Mouse (Mus musculus): ENCODE data around the gene Nol4l.
"Not testable (repeated sequence)": the region's sequence is repeated elsewhere in the genome, so short reads cannot be mapped to it uniquely, and the experiment has no call there.

The Nol4l gene

GRCm38 (mm10) chr2:153512416-153513323 lies 17.1 kb downstream of the Nol4l start:
- in situ Hi-C loops (cut with MboI; ENCODE audit: low sequenced_read_pairs), result no loop called here

GRCm38 (mm10) chr2:153511562-153511961 lies 18.2 kb downstream of the Nol4l start:
- in situ Hi-C loops (cut with MboI; ENCODE audit: low sequenced_read_pairs), result no loop called here

- in situ Hi-C loops (cut with MboI; ENCODE audit: low sequenced_read_pairs), result no loop called here
These were observed 19.6 kb downstream of the Nol4l start for GRCm38 (mm10) chr2:153510136-153510535.

- in situ Hi-C loops (cut with MboI; ENCODE audit: low sequenced_read_pairs), result no loop called here
These were observed 20.4 kb downstream of the Nol4l start for GRCm38 (mm10) chr2:153509211-153510029.

- in situ Hi-C loops (cut with MboI; ENCODE audit: low sequenced_read_pairs), result no loop called here
These were observed 21.4 kb downstream of the Nol4l start for GRCm38 (mm10) chr2:153508405-153508804.

- in situ Hi-C loops (cut with MboI; ENCODE audit: low sequenced_read_pairs), result no loop called here
These were observed 21.8 kb downstream of the Nol4l start for GRCm38 (mm10) chr2:153507969-153508368.

- in situ Hi-C loops (cut with MboI; ENCODE audit: low sequenced_read_pairs), result no loop called here
These were observed 23.4 kb downstream of the Nol4l start for GRCm38 (mm10) chr2:153506385-153506784.

GRCm38 (mm10) chr2:153499154-153499553 lies 30.6 kb downstream of the Nol4l start:
- in situ Hi-C loops (cut with MboI; ENCODE audit: low sequenced_read_pairs), result no loop called here

GRCm38 (mm10) chr2:153496898-153497297 lies 32.9 kb downstream of the Nol4l start:
- in situ Hi-C loops (cut with MboI; ENCODE audit: low sequenced_read_pairs), result no loop called here

GRCm38 (mm10) chr2:153496301-153496700 lies 33.5 kb downstream of the Nol4l start:
- in situ Hi-C loops (cut with MboI; ENCODE audit: low sequenced_read_pairs), result no loop called here

GRCm38 (mm10) chr2:153495818-153496217 lies 34.0 kb downstream of the Nol4l start:
- in situ Hi-C loops (cut with MboI; ENCODE audit: low sequenced_read_pairs), result no loop called here

- in situ Hi-C loops (cut with MboI; ENCODE audit: low sequenced_read_pairs), result not testable (repeated sequence)
These were observed 34.4 kb downstream of the Nol4l start for GRCm38 (mm10) chr2:153495391-153495790.

- in situ Hi-C loops (cut with MboI; ENCODE audit: low sequenced_read_pairs), result no loop called here
These were observed 35.4 kb downstream of the Nol4l start for GRCm38 (mm10) chr2:153494293-153494811.

GRCm38 (mm10) chr2:153493781-153494292 lies 35.9 kb downstream of the Nol4l start:
- in situ Hi-C loops (cut with MboI; ENCODE audit: low sequenced_read_pairs), result no loop called here

- in situ Hi-C loops (cut with MboI; ENCODE audit: low sequenced_read_pairs), result no loop called here
These were observed 36.4 kb downstream of the Nol4l start for GRCm38 (mm10) chr2:153493393-153493731.

GRCm38 (mm10) chr2:153492573-153493392 lies 37.0 kb downstream of the Nol4l start, which contains the start of gene 4930404H24Rik:
TSS of gene 4930404H24Rik (plus strand) at chr2:153492790.
- in situ Hi-C loops (cut with MboI; ENCODE audit: low sequenced_read_pairs), result no loop called here

GRCm38 (mm10) chr2:153492179-153492517 lies 37.6 kb downstream of the Nol4l start:
- in situ Hi-C loops (cut with MboI; ENCODE audit: low sequenced_read_pairs), result no loop called here

- in situ Hi-C loops (cut with MboI; ENCODE audit: low sequenced_read_pairs), result no loop called here
These were observed 38.1 kb downstream of the Nol4l start for GRCm38 (mm10) chr2:153491512-153492178.

- in situ Hi-C loops (cut with MboI; ENCODE audit: low sequenced_read_pairs), result no loop called here
These were observed 38.8 kb downstream of the Nol4l start for GRCm38 (mm10) chr2:153490940-153491339.

GRCm38 (mm10) chr2:153490116-153490515 lies 39.7 kb downstream of the Nol4l start:
- in situ Hi-C loops (cut with MboI; ENCODE audit: low sequenced_read_pairs), result no loop called here

All from CH12F3 (cell line).